Mouse (Mus musculus) heart, adult 2 months (tissue): Measurements from ENCODE around the gene Gtf3c5. TPM values are rescaled to one million over a fixed set of nuclear protein-coding genes. Genes with fewer than 3 reads are reported as not detected.

Experiments used
- DNase-seq, 2 experiments: peaks; one replicate each; pipeline ENCODE4 v3.0.0; 2021
- H3K27ac ChIP-seq: fragments of 200-600 bp; 2 replicates; pipeline ENCODE4 v1.8.1; 2022
- H3K27me3 ChIP-seq: fragments of 200-500 bp; 2 replicates; pipeline ENCODE4 v1.6.1; 2012; ENCODE audit warnings: mild to moderate bottlenecking, low read length, inconsistent platforms, mixed read lengths; ENCODE audit not compliant: control insufficient read depth, insufficient read depth
- H3K36me3 ChIP-seq: fragments of 200-500 bp; 2 replicates; pipeline ENCODE4 v1.6.1; 2012; ENCODE audit warnings: low read length, inconsistent platforms; ENCODE audit not compliant: control insufficient read depth, insufficient read depth
- H3K4me1 ChIP-seq: fragments of 200-500 bp; 2 replicates; pipeline ENCODE4 v1.6.1; 2011; ENCODE audit warnings: low read length; ENCODE audit not compliant: control insufficient read depth, insufficient read depth
- H3K4me3 ChIP-seq: fragments of 200-600 bp; 2 replicates; pipeline ENCODE4 v1.8.1; 2022
- H3K79me2 ChIP-seq: fragments of 200-500 bp; replicated peaks from 2 replicates; pipeline ENCODE4 v1.6.1; 2012; ENCODE audit warnings: mild to moderate bottlenecking, inconsistent platforms, low read length, moderate library complexity, mixed read lengths; ENCODE audit not compliant: control insufficient read depth, insufficient read depth
- H3K9ac ChIP-seq: fragments of 200-500 bp; 2 replicates; pipeline ENCODE4 v1.6.1; 2012; ENCODE audit warnings: low read depth, mild to moderate bottlenecking, control low read depth, inconsistent platforms, low read length, mixed read lengths
- CTCF ChIP-seq: fragments of 200-600 bp; IDR thresholded peaks from 2 replicates; pipeline ENCODE4 v1.8.1; 2022; ENCODE audit warnings: antibody characterized with exemption, mild to moderate bottlenecking, moderate library complexity
- EP300 ChIP-seq: fragments of 200-500 bp; IDR thresholded peaks from 2 replicates; pipeline ENCODE4 v1.6.1; 2011; ENCODE audit warnings: low read depth, low read length, control low read depth; ENCODE audit not compliant: insufficient read depth
- POLR2A ChIP-seq: fragments of 200-500 bp; IDR thresholded peaks from 2 replicates; pipeline ENCODE4 v1.6.1; 2011; ENCODE audit warnings: mild to moderate bottlenecking, low read depth, low read length, control low read depth; ENCODE audit not compliant: insufficient read depth
- WGBS: fragments of 180-500 bp; shearing (Covaris S2); methylation state at CpG from one replicate; pipeline ENCODE4 v1.1.7; 2018; 5-methylcytosine and 5-hydroxymethylcytosine counted together
- intact Hi-C: fragments of 180-260 bp; cut with DNase I; formaldehyde crosslinking; loops from one replicate; pipeline ENCODE4 v1.15.1; 2025
- polyA plus RNA-seq: library from polyadenylated mRNA; depleted of rRNA; stranded (reverse); fragments of >200 nt; gene quantifications from 2 replicates; pipeline ENCODE4 v1.2.3, GENCODE M21; 2012
- total RNA-seq, 2 experiments: library from RNA; stranded (reverse); gene quantifications; 2 replicates each; pipeline ENCODE4 v1.2.3; 2021

The Gtf3c5 gene
- total and polyA plus RNA-seq, 3 experiments: 11.0 to 14.3 (median 12.2) TPM

GRCm38 (mm10) chr2:28624870-28625269, 41.3 kb upstream of the Gtf3c5 start:
- H3K79me2 ChIP-seq: no peaks in the 10 kb centered on the region
- H3K4me3 ChIP-seq: no peak overlapping the region
- TF ChIP-seq EP300 (no peak), CTCF (peak; percentile 31), POLR2A (no peak)
- H3K27ac ChIP-seq: no peak overlapping the region
- 79% methylated on average over 3 of the region's 3 CpGs for WGBS
- no peaks in the 10 kb centered on the region for H3K36me3 ChIP-seq
- peaks cover 2% of the 10 kb centered on the region; the same call in 1 of the 2 replicates for H3K27me3 ChIP-seq
- no peak overlapping the region for H3K9ac ChIP-seq
- DNase-seq: no peak
- H3K4me1 ChIP-seq: no peaks in the 10 kb centered on the region
- intact Hi-C loops: no loop called here

- intact Hi-C loops: loop anchor here (1.0 kb wide), 1 partner anchor 29 kb away; no protein-coding TSS in a partner anchor
- no peaks in the 10 kb centered on the region for H3K4me1 ChIP-seq
- no peaks in the 10 kb centered on the region for H3K79me2 ChIP-seq
- no peak for TF ChIP-seq EP300
- TF ChIP-seq POLR2A: no peak
- TF ChIP-seq CTCF: peak; percentile 83
- H3K27ac ChIP-seq: no peak overlapping the region
- no peak overlapping the region for H3K9ac ChIP-seq
- no peak overlapping the region for H3K4me3 ChIP-seq
- peak; percentile 20 to 46 for DNase-seq
- H3K36me3 ChIP-seq: no peaks in the 10 kb centered on the region
- WGBS: 18% methylated on average over 10 of the region's 10 CpGs
- no peaks in the 10 kb centered on the region; the same call in 1 of the 2 replicates for H3K27me3 ChIP-seq
Observed at GRCm38 (mm10) chr2:28622521-28623124, 39.1 kb upstream of the Gtf3c5 start.

GRCm38 (mm10) chr2:28621664-28622171, 38.2 kb upstream of the Gtf3c5 start, which contains the start of gene Gfi1b:
Gene Gfi1b (minus strand): TSS chr2:28621982.
- DNase-seq: peak in 1 of 2 experiments; percentile 35
- no peak within 1 kb of the TSS for H3K9ac ChIP-seq
- no peaks in the 10 kb centered on the region; the same call in 1 of the 2 replicates for H3K27me3 ChIP-seq
- no peaks in the 10 kb centered on the region for H3K79me2 ChIP-seq
- TF ChIP-seq CTCF: no peak
- no peak for TF ChIP-seq EP300
- no peak for TF ChIP-seq POLR2A
- H3K4me3 ChIP-seq: no peak within 1 kb of the TSS
- no peaks in the 10 kb centered on the region for H3K4me1 ChIP-seq
- intact Hi-C loops: loop anchor here (1.0 kb wide), 1 partner anchor 28 kb away; no protein-coding TSS in a partner anchor
- H3K27ac ChIP-seq: no peak within 1 kb of the TSS
- H3K36me3 ChIP-seq: no peaks in the 10 kb centered on the region
- WGBS: 6% methylated on average over 16 of the region's 16 CpGs

GRCm38 (mm10) chr2:28621111-28621510, 37.6 kb upstream of the Gtf3c5 start:
- H3K4me1 ChIP-seq: no peaks in the 10 kb centered on the region
- H3K4me3 ChIP-seq: no peak overlapping the region
- no peak overlapping the region for H3K9ac ChIP-seq
- H3K79me2 ChIP-seq: no peaks in the 10 kb centered on the region
- intact Hi-C loops: no loop called here
- DNase-seq: no peak
- 14% methylated on average over 2 of the region's 2 CpGs for WGBS
- no peak overlapping the region for H3K27ac ChIP-seq
- TF ChIP-seq POLR2A (no peak), CTCF (no peak), EP300 (no peak)
- no peaks in the 10 kb centered on the region for H3K36me3 ChIP-seq
- H3K27me3 ChIP-seq: no peaks in the 10 kb centered on the region; the same call in 1 of the 2 replicates

GRCm38 (mm10) chr2:28620522-28620921, 37.0 kb upstream of the Gtf3c5 start:
- Histone ChIP-seq H3K79me2 (no peaks in the 10 kb centered on the region), H3K4me1 (no peaks in the 10 kb centered on the region), H3K27me3 (no peaks in the 10 kb centered on the region; the same call in 1 of the 2 replicates), H3K36me3 (no peaks in the 10 kb centered on the region), H3K27ac (no peak overlapping the region), H3K9ac (no peak overlapping the region), H3K4me3 (no peak overlapping the region)
- intact Hi-C loops: no loop called here
- WGBS: 62% methylated on average over 10 of the region's 10 CpGs
- TF ChIP-seq CTCF (no peak), POLR2A (no peak), EP300 (no peak)
- DNase-seq: no peak

- no peak overlapping the region for H3K27ac ChIP-seq
- 90% methylated on average over 6 of the region's 6 CpGs for WGBS
- no peaks in the 10 kb centered on the region for H3K79me2 ChIP-seq
- H3K4me3 ChIP-seq: no peak overlapping the region
- no peaks in the 10 kb centered on the region for H3K4me1 ChIP-seq
- no peak for DNase-seq
- intact Hi-C loops: no loop called here
- H3K36me3 ChIP-seq: no peaks in the 10 kb centered on the region
- no peak for TF ChIP-seq EP300
- no peak for TF ChIP-seq POLR2A
- TF ChIP-seq CTCF: no peak
- no peak overlapping the region for H3K9ac ChIP-seq
- no peaks in the 10 kb centered on the region; the same call in 1 of the 2 replicates for H3K27me3 ChIP-seq
Observed at GRCm38 (mm10) chr2:28619369-28619768, 35.8 kb upstream of the Gtf3c5 start.
